Mouse (Mus musculus) layer of hippocampus, adult 9-10 months (tissue): ENCODE measurements around the gene Vmn2r69.

Experiments used
- DNase-seq: peaks from one replicate; pipeline ENCODE4 v3.0.0; 2022; ENCODE audit warnings: low spot score

Vmn2r69 gene

GRCm38 (mm10) chr7:85415820-85416219 lies at the start of gene Vmn2r69:
TSS of gene Vmn2r69 (minus strand) at chr7:85415920.
- no peak for DNase-seq
